Mouse (Mus musculus): ENCODE data around the gene Gm3336.

DNA sequence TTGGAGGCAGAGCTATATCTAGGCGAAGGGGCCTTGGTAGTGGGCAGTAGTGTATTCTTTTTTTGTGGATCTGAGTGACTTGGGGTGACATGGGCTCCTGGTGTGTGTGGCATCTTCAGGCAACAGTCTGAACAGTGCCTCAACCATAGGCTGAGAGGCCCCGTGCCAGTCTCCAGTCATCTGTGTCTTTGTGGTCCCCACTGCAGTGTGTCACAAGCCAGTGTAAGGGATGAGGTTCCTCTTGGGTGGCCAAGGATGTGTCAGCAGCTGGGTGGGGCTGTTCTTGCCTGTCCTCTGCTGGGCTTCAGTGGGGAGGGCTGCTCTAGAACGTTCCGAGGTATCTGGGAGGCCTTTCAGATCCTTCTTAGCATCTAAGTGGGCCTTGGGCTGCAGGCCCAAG lies 12.6 kb downstream of the Gm3336 start:
- no peak for TF ChIP-seq CTCF (IDR thresholded peaks at IDR 0.05; ENCODE audit: low read depth)
- TF ChIP-seq EP300 (optimal IDR thresholded peaks at IDR 0.05): no peak
